Mouse (Mus musculus) stomach, embryonic 16.5 days (tissue): ENCODE results near the gene Prrt3. TPM values are rescaled to one million over a fixed set of nuclear protein-coding genes. Genes with fewer than 3 reads are reported as not detected.

Experiments used
- ATAC-seq: fragments of 200-750 bp; cut with Nextera tagmentation; 2 replicates; pipeline ENCODE4 v1.8.0; 2017; ENCODE audit warnings: moderate number of reproducible peaks, moderate TSS enrichment; ENCODE audit not compliant: insufficient read depth, low FRiP score
- H3K27ac ChIP-seq: fragments of 300-500 bp; sonication (generic); 2 replicates; pipeline ENCODE4 v1.5.1; 2014; ENCODE audit warnings: low read length
- H3K27me3 ChIP-seq: fragments of 300-500 bp; sonication (generic); 2 replicates; pipeline ENCODE4 v1.6.1; 2014; ENCODE audit warnings: low read length, control low read depth, mixed read lengths; ENCODE audit not compliant: control insufficient read depth, insufficient read depth
- H3K36me3 ChIP-seq: fragments of 300-500 bp; sonication (generic); 2 replicates; pipeline ENCODE4 v1.6.1; 2014; ENCODE audit warnings: low read length; ENCODE audit not compliant: control insufficient read depth, insufficient read depth
- H3K4me1 ChIP-seq: fragments of 300-500 bp; sonication (generic); 2 replicates; pipeline ENCODE4 v1.6.1; 2014; ENCODE audit warnings: low read length, control low read depth, mixed read lengths; ENCODE audit not compliant: control insufficient read depth, insufficient read depth
- H3K4me2 ChIP-seq: fragments of 300-500 bp; sonication (generic); 2 replicates; pipeline ENCODE4 v1.6.1; 2014; ENCODE audit warnings: low read depth, low read length, mixed read lengths
- H3K4me3 ChIP-seq: fragments of 300-500 bp; sonication (generic); replicated peaks from 2 replicates; pipeline ENCODE4 v1.5.1; 2014; ENCODE audit warnings: mild to moderate bottlenecking, low read length
- H3K9ac ChIP-seq: fragments of 300-500 bp; sonication (generic); 2 replicates; pipeline ENCODE4 v1.6.1; 2014; ENCODE audit warnings: low read length
- H3K9me3 ChIP-seq: fragments of 300-500 bp; sonication (generic); replicated peaks from 2 replicates; pipeline ENCODE4 v1.6.1; 2016; ENCODE audit warnings: low read length, control low read depth; ENCODE audit not compliant: control insufficient read depth
- WGBS: fragments of 180-500 bp; shearing (Covaris S2); extraction: QIAGEN DNeasy Blood & Tissue Kit; methylation state at CpG from one replicate; pipeline ENCODE4 v1.1.7; 2014; 5-methylcytosine and 5-hydroxymethylcytosine counted together
- polyA plus RNA-seq: library from polyadenylated mRNA; unstranded; fragments of >200 nt; fragmentation: Nextera tagmentation; extraction: Ambion mirVana; gene quantifications from 2 replicates; pipeline ENCODE4 v1.2.1, GENCODE M21; 2015

Prrt3 gene
- 0.19 and 0.52 TPM in 2 replicates for polyA plus RNA-seq

DNA sequence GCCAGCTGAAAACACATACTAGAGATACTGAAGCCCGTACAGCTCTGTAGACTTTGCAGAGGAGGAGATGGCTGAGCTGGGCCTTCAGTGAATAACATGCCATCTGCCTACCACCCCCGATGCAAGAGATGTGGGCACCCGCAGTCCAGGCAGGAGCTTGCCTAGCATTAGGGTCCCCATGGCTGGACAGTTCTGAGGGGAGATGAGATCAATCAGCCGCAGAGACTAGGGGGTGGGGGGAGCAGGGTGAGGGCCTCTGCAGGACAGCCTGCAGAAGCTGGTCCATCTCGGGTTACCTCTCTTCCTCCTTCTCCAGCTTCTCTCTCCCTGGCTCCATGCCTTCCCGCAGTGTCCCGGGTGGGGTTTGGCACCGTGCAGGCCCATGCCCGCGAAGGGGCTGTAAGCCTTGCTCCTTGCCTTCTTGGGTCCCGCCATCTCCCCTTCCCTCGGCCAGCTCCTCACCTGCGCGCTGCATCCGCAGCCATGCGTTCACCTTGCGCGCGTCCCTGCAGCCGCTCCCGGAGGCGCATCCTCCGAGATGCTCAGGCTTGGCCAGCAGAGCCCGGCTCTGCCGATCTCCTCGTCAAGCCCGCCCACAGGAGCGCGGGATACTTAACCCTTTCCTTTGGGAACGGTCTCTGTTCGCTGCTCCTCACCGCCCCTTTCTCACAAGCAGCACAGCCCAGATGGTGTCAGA is at the start of gene Prrt3:
TSS of gene Prrt3 (minus strand) at position 544 of the 697 bp plus-strand sequence.
- peaks cover 24% of the 10 kb centered on the region for H3K27me3 ChIP-seq
- 0 out of 2 replicates have a peak, but pooled peaks have one; percentile 37 for ATAC-seq
- no peaks in the 10 kb centered on the region for H3K36me3 ChIP-seq
- no peak within 1 kb of the TSS for H3K27ac ChIP-seq
- peak within 1 kb of the TSS; percentile 41 for H3K4me2 ChIP-seq
- no peaks in the 10 kb centered on the region for H3K9me3 ChIP-seq
- H3K4me1 ChIP-seq = no peaks in the 10 kb centered on the region
- 3% methylated on average over 32 of the region's 32 CpGs for WGBS
- H3K4me3 ChIP-seq = peak within 1 kb of the TSS; percentile 25
- H3K9ac ChIP-seq = peak within 1 kb of the TSS; percentile 48

- ATAC-seq = no peak
- Histone ChIP-seq H3K4me2 (no peak overlapping the region), H3K36me3 (no peaks in the 10 kb centered on the region), H3K9ac (no peak overlapping the region), H3K9me3 (no peaks in the 10 kb centered on the region), H3K27me3 (no peaks in the 10 kb centered on the region), H3K4me3 (no peak overlapping the region), H3K27ac (no peak overlapping the region), H3K4me1 (no peaks in the 10 kb centered on the region)
- WGBS = 88% methylated on average over 8 of the region's 12 CpGs
Observed at GRCm38 (mm10) chr6:113543906-113544481, 42.3 kb upstream of the Prrt3 start.

DNA sequence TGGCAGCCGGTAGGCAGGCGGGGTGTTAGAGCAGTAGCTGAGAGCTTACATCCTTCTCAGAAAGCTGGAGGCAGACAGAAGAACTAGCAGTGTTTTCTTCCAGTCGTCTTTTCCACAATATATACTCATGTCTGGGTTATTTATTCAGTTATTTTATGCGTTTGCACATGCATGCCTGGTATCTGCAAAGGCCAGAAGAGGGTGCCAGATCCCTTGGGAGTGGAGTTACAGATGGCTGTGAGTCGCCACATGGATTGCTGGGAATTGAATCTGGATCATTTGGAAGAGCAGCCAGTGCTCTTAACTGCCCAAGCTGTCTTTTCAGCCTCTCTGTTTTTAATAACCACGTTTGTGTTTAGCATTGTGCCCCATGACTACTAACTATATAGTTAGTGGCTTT is 39.9 kb upstream of the Prrt3 start:
- H3K9ac ChIP-seq = no peak overlapping the region
- H3K27ac ChIP-seq = no peak overlapping the region
- WGBS = 83% methylated on average over 6 of the region's 6 CpGs
- no peaks in the 10 kb centered on the region; the same call in 1 of the 2 replicates for H3K36me3 ChIP-seq
- ATAC-seq = no peak
- H3K4me1 ChIP-seq = no peaks in the 10 kb centered on the region
- H3K27me3 ChIP-seq = no peaks in the 10 kb centered on the region
- no peak overlapping the region for H3K4me3 ChIP-seq
- no peak overlapping the region for H3K4me2 ChIP-seq
- no peaks in the 10 kb centered on the region for H3K9me3 ChIP-seq

DNA sequence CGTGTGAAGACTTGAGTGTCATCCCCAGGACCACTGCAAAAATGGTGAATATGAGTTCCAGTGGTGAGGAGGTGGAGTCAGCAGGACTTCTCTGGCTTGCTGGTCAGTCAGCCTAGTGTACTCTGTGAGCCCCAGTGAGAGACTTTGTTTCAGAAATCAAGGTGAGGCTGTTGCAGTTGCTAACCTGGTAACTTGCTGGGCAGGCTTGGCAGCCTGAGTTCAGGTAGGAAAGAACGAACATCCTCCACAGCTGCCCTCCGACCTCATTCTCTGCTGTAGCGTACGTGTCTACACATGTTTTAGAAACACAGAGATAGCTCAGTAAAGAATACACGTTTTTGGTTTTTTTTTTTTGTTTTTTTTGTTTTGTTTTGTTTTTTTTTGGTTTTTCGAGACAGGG is 33.2 kb upstream of the Prrt3 start:
- H3K4me1 ChIP-seq = peaks cover 12% of the 10 kb centered on the region
- H3K4me2 ChIP-seq = no peak overlapping the region
- 86% methylated on average over 7 of the region's 7 CpGs for WGBS

DNA sequence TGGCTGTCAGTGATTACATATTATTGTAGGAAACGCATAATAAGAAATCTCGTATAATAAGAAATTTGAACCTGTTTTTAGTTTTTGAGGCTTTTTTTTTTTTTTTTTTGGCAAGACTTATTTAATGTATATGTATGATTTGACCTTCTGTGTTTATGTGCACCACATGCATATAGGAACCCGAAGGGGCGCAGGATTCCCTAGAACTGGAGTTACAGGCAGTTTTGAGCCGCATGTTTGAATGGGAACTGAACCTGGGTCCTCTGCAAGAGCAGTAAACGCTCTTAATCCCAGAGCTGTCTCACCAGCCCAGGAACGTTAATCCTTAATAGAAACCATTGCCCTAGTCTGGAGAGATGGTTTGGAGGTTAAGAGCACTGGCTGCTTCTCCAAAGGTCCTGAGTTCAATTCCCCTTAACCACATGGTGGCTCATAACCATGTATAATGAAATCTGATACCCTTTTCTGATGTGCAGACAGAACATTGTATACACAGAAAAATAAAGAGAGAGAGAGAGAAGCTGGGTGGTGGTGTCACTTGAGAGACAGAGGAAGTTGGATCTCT is 30.2 kb upstream of the Prrt3 start:
- H3K36me3 ChIP-seq = no peaks in the 10 kb centered on the region; the same call in 1 of the 2 replicates
- no peaks in the 10 kb centered on the region for H3K9me3 ChIP-seq
- H3K4me2 ChIP-seq = peak overlapping the region; percentile 68
- 6% methylated on average over 7 of the region's 7 CpGs for WGBS
- H3K27ac ChIP-seq = no peak overlapping the region
- peaks cover 18% of the 10 kb centered on the region for H3K4me1 ChIP-seq
- no peaks in the 10 kb centered on the region for H3K27me3 ChIP-seq
- peak overlapping the region; percentile 86 for H3K9ac ChIP-seq
- peak overlapping the region; percentile 82 for H3K4me3 ChIP-seq
- no peak for ATAC-seq

More for the DNA sequence above, 33.2 kb upstream of the Prrt3 start:
- Histone ChIP-seq H3K9ac (no peak overlapping the region), H3K36me3 (no peaks in the 10 kb centered on the region; the same call in 1 of the 2 replicates), H3K27ac (no peak overlapping the region), H3K27me3 (no peaks in the 10 kb centered on the region), H3K9me3 (no peaks in the 10 kb centered on the region), H3K4me3 (no peak overlapping the region)
- no peak for ATAC-seq

GRCm38 (mm10) chr6:113530932-113531839 is 29.5 kb upstream of the Prrt3 start, which contains the start of the genes Emc3 and Fancd2:
Emc3 (minus strand) TSS chr6:113531652.
Fancd2 (plus strand) TSS chr6:113531682.
- Histone ChIP-seq H3K36me3 (no peaks in the 10 kb centered on the region), H3K9me3 (no peaks in the 10 kb centered on the region), H3K4me2 (peak within 1 kb of the TSS; percentile 68), H3K27me3 (no peaks in the 10 kb centered on the region), H3K9ac (peak within 1 kb of the TSS; percentile 86), H3K4me1 (peaks cover 18% of the 10 kb centered on the region), H3K27ac (peak within 1 kb of the TSS; percentile 72; the same call in 1 of the 2 replicates), H3K4me3 (peak within 1 kb of the TSS; percentile 82)
- WGBS = under 1% methylated on average over 47 of the region's 47 CpGs
- ATAC-seq = peak; percentile 76

- ATAC-seq = no peak
- H3K36me3 ChIP-seq = peaks cover 17% of the 10 kb centered on the region
- WGBS = 83% methylated on average over 8 of the region's 8 CpGs
- H3K27ac ChIP-seq = peak overlapping the region; percentile 43; the same call in 1 of the 2 replicates
- H3K27me3 ChIP-seq = no peaks in the 10 kb centered on the region
- no peak overlapping the region for H3K9ac ChIP-seq
- H3K9me3 ChIP-seq = no peaks in the 10 kb centered on the region
- no peak overlapping the region for H3K4me3 ChIP-seq
- H3K4me2 ChIP-seq = no peak overlapping the region
- H3K4me1 ChIP-seq = no peaks in the 10 kb centered on the region
Observed at GRCm38 (mm10) chr6:113523420-113523819, 21.7 kb upstream of the Prrt3 start.

DNA sequence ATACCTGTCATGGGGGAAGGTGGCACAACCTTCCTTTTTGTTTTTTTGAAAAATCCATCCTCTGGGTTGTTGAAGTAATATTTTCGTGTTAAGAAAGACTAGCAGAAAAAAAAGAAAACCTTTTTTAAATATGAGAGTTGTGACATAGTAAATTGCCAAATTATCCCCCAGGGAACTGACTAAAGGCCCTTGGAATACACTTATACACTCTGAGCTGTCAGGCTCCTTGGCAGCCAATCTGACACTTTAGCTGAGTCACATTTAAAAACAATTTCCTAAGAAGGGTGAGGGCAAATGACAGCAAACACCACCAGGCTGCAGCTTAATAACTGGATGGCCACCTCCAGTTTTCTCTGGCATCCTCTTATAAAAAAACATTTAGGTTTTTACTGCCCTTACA is 20.6 kb upstream of the Prrt3 start:
- H3K9ac ChIP-seq = no peak overlapping the region
- no peak for ATAC-seq
- H3K27me3 ChIP-seq = no peaks in the 10 kb centered on the region
- H3K36me3 ChIP-seq = peaks cover 26% of the 10 kb centered on the region
- H3K27ac ChIP-seq = no peak overlapping the region
- no peaks in the 10 kb centered on the region for H3K9me3 ChIP-seq
- H3K4me2 ChIP-seq = no peak overlapping the region
- no peak overlapping the region for H3K4me3 ChIP-seq
- H3K4me1 ChIP-seq = no peaks in the 10 kb centered on the region
- 67% methylated on average over 1 of the region's 1 CpGs for WGBS
